Mouse (Mus musculus) small intestine, adult 2 months (tissue): ENCODE results near the gene Nrxn1.

Experiments
- CTCF ChIP-seq: fragments of 200-500 bp; IDR thresholded peaks from 2 replicates; pipeline ENCODE4 v1.5.1; 2012; ENCODE audit warnings: low read depth, mild to moderate bottlenecking, control low read depth, inconsistent platforms, low read length, moderate library complexity, mixed read lengths; ENCODE audit not compliant: insufficient replicate concordance, insufficient read length; ENCODE audit errors: extremely low read depth
- POLR2A ChIP-seq: fragments of 200-500 bp; IDR thresholded peaks from 2 replicates; pipeline ENCODE4 v1.6.1; 2012; ENCODE audit warnings: low read depth, mild to moderate bottlenecking, control low read depth, inconsistent platforms, low read length, moderate library complexity

- TF ChIP-seq POLR2A (no peak), CTCF (no peak)
Measured at GRCm38 (mm10) chr17:90392751-90393150, 700.1 kb downstream of the Nrxn1 start.
